Mouse (Mus musculus): Measurements from ENCODE around the gene Olfr10. TPM values are rescaled to one million over a fixed set of nuclear protein-coding genes. Genes with fewer than 3 reads are reported as not detected.

Olfr10 gene
- polyA plus RNA-seq, 1 experiment from 2014 or later: not detected

- ATAC-seq (ENCODE audit: low read depth) (no peak), DNase-seq (no peak)
- 62% methylated on average over 1 of the region's 1 CpGs for WGBS (ENCODE audit: insufficient replicate concordance)
- no peaks in the 10 kb centered on the region for H3K27me3 ChIP-seq
- no peak overlapping the region for H3K4me3 ChIP-seq (replicated peaks)
- H3K9me3 ChIP-seq (replicated peaks): no peaks in the 10 kb centered on the region
- no peak overlapping the region for H3K4me2 ChIP-seq
- no peak overlapping the region for H3K27ac ChIP-seq
- no peak overlapping the region for H3K9ac ChIP-seq
- no peaks in the 10 kb centered on the region for H3K36me3 ChIP-seq
- H3K4me1 ChIP-seq (replicated peaks): no peaks in the 10 kb centered on the region
These were observed 25.1 kb downstream of the Olfr10 start for GRCm38 (mm10) chr11:49329686-49330085.

DNA sequence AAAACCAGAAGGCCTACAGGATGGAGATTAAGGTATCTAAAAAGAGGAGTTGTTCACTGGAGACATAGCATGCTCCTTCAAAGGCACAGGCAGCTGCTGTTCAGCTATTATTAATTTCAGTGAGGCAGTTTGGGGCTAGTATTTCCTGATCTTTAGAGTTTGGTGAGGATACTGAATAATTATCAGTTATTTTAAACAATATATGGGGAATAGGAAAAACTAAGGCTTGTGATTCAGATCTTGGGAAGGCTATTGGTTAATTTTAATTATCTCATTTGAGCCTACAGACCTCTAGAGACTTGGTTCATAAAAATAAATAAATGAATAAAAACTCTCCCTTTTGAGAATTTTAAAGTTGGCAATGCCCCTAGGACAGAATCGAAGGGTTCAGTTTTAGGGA, 30.3 kb downstream of the Olfr10 start, which contains the start of gene Olfr1390:
Olfr1390 (plus strand) TSS at position 301 of the 400 bp plus-strand sequence.
- no peak for ATAC-seq (ENCODE audit: low read depth)
- Histone ChIP-seq H3K9ac (no peak within 1 kb of the TSS), H3K27ac (no peak within 1 kb of the TSS), H3K9me3 (replicated peaks) (no peaks in the 10 kb centered on the region), H3K27me3 (no peaks in the 10 kb centered on the region), H3K36me3 (no peaks in the 10 kb centered on the region), H3K4me3 (replicated peaks) (no peak within 1 kb of the TSS), H3K4me2 (no peak within 1 kb of the TSS), H3K4me1 (replicated peaks) (no peaks in the 10 kb centered on the region)
- no peak for DNase-seq
- WGBS (ENCODE audit: insufficient replicate concordance): 50% methylated on average over 1 of the region's 1 CpGs

DNA sequence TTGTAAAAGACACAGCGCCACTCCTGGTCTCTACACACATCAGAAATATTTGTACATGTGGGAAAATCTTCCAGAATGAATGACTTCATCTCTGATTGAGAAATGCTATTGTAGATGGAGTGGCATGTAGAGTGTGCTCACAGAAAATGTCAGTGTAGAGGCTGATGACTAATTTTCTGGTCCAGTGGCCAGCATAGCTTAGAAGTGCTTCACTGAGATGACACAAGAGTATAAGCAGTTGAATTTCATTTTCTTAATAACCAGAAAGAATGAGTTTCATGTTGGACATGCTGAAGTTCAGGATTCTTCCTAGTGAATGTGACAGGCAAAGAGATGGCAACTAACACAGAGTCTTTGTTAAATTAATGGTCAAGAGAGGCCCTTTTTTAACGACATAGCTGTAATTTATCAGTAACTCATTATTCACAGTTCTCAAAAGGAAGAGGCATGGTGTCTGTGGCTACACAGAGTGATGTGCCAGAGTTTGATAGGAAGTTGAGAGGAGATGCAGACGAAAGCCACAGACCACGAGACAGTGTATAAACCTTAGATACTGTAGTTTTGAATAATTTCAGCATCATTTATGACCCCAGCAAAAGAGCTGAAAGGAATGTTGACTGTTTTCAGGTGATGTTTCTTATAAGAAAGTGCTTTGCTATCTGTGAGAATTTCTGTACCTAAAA, 32.8 kb downstream of the Olfr10 start:
- Histone ChIP-seq H3K4me2 (no peak overlapping the region), H3K4me3 (replicated peaks) (no peak overlapping the region), H3K36me3 (no peaks in the 10 kb centered on the region), H3K27ac (no peak overlapping the region), H3K27me3 (no peaks in the 10 kb centered on the region), H3K9me3 (replicated peaks) (no peaks in the 10 kb centered on the region), H3K4me1 (replicated peaks) (no peaks in the 10 kb centered on the region), H3K9ac (no peak overlapping the region)
- DNase-seq (no peak), ATAC-seq (ENCODE audit: low read depth) (no peak)
- 19% methylated on average over 4 of the region's 4 CpGs for WGBS (ENCODE audit: insufficient replicate concordance)

Other genes starting within 250 kb of the Olfr10 start
- 0.22 and 0.59 TPM in 2 replicates for gene Tgtp2, start 240.5 kb upstream of the Olfr10 start, polyA plus RNA-seq (2015; fragmentation: Nextera tagmentation; extraction: Ambion mirVana)
- 7.3 and 7.4 TPM in 2 replicates for gene Ifi47, start 228.2 kb upstream of the Olfr10 start, polyA plus RNA-seq (2015; fragmentation: Nextera tagmentation; extraction: Ambion mirVana)
- gene Olfr1396, start 189.9 kb upstream of the Olfr10 start, polyA plus RNA-seq (2015; fragmentation: Nextera tagmentation; extraction: Ambion mirVana): not detected in 2 replicates
- gene Olfr1395, start 162.5 kb upstream of the Olfr10 start, polyA plus RNA-seq (2015; fragmentation: Nextera tagmentation; extraction: Ambion mirVana): not detected in 2 replicates
- gene Olfr1394, start 150.4 kb upstream of the Olfr10 start, polyA plus RNA-seq (2015; fragmentation: Nextera tagmentation; extraction: Ambion mirVana): not detected in 2 replicates
- gene Btnl9, start 117.6 kb upstream of the Olfr10 start, polyA plus RNA-seq (2015; fragmentation: Nextera tagmentation; extraction: Ambion mirVana): 0.78 and 0.81 TPM in 2 replicates
- 10.7 and 14.2 TPM in 2 replicates for gene Zfp62, start 101.4 kb upstream of the Olfr10 start, polyA plus RNA-seq (2015; fragmentation: Nextera tagmentation; extraction: Ambion mirVana)
- 32.0 and 32.6 TPM in 2 replicates for gene Mgat1, start 60.5 kb upstream of the Olfr10 start, polyA plus RNA-seq (2015; fragmentation: Nextera tagmentation; extraction: Ambion mirVana)
- not detected in 2 replicates for gene Olfr1393, start 26.4 kb upstream of the Olfr10 start, polyA plus RNA-seq (2015; fragmentation: Nextera tagmentation; extraction: Ambion mirVana)
- gene Olfr1392, start 19.5 kb upstream of the Olfr10 start, polyA plus RNA-seq (2015; fragmentation: Nextera tagmentation; extraction: Ambion mirVana): not detected in 2 replicates
- gene Olfr1391, start 18.0 kb downstream of the Olfr10 start, polyA plus RNA-seq (2015; fragmentation: Nextera tagmentation; extraction: Ambion mirVana): not detected in 2 replicates
- not detected in 2 replicates for gene Olfr1390, start 30.4 kb downstream of the Olfr10 start, polyA plus RNA-seq (2015; fragmentation: Nextera tagmentation; extraction: Ambion mirVana)
- gene Olfr1389, start 118.3 kb downstream of the Olfr10 start, polyA plus RNA-seq (2015; fragmentation: Nextera tagmentation; extraction: Ambion mirVana): not detected in 2 replicates
- 0.03 and 0.08 TPM in 2 replicates for gene Olfr1388, start 131.9 kb downstream of the Olfr10 start, polyA plus RNA-seq (2015; fragmentation: Nextera tagmentation; extraction: Ambion mirVana)
- gene Olfr1387, start 150.6 kb downstream of the Olfr10 start, polyA plus RNA-seq (2015; fragmentation: Nextera tagmentation; extraction: Ambion mirVana): not detected in 2 replicates
- not detected in 2 replicates for gene Olfr1386, start 160.3 kb downstream of the Olfr10 start, polyA plus RNA-seq (2015; fragmentation: Nextera tagmentation; extraction: Ambion mirVana)
- gene Olfr1385, start 184.3 kb downstream of the Olfr10 start, polyA plus RNA-seq (2015; fragmentation: Nextera tagmentation; extraction: Ambion mirVana): not detected in 2 replicates
- gene Olfr1384, start 202.0 kb downstream of the Olfr10 start, polyA plus RNA-seq (2015; fragmentation: Nextera tagmentation; extraction: Ambion mirVana): not detected in 2 replicates
- gene Olfr1383, start 214.9 kb downstream of the Olfr10 start, polyA plus RNA-seq (2015; fragmentation: Nextera tagmentation; extraction: Ambion mirVana): not detected in 2 replicates
- not detected in 2 replicates for gene Olfr1382, start 223.5 kb downstream of the Olfr10 start, polyA plus RNA-seq (2015; fragmentation: Nextera tagmentation; extraction: Ambion mirVana)
- not detected in 2 replicates for gene Olfr1381, start 238.7 kb downstream of the Olfr10 start, polyA plus RNA-seq (2015; fragmentation: Nextera tagmentation; extraction: Ambion mirVana)

Measured in liver, embryonic 13.5 days (tissue).